Mouse (Mus musculus) kidney, adult 2 months (tissue): Measurements from ENCODE around the gene Hic1.

Experiments
- CTCF ChIP-seq: fragments of 200-500 bp; conservative IDR thresholded peaks from 2 replicates; pipeline ENCODE4 v1.5.1; 2011; ENCODE audit warnings: low read depth, mild to moderate bottlenecking, control low read depth, low read length, moderate library complexity, mixed read lengths; ENCODE audit not compliant: insufficient read depth, insufficient read length
- POLR2A ChIP-seq: fragments of 200-500 bp; IDR thresholded peaks from one replicate; pipeline ENCODE4 v1.6.1; 2011; ENCODE audit warnings: low read depth, low read length, control low read depth

DNA sequence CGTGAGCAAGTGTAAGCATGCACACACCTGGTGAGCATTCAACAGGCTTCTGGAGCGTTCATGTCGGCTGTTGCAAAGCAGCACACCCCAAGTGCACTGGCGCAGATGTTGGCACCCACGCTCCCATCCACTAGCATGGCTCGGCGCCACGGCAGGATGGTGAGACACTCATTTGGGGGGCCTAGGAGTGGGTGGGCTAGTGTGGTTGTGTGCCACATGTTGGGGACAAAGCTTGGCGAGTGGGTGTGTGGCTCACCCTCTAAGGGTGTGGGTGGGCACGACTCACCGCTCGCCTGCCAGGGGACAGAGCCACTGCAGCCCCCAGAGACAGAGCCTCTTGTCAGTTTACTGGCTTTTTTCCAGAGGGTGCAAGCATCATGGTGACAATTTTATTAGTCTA is 31.6 kb upstream of the Hic1 start:
- TF ChIP-seq CTCF (no peak), POLR2A (no peak)
